Mouse (Mus musculus): ENCODE results near the gene Rab4a. TPM values are rescaled to one million over a fixed set of nuclear protein-coding genes. Genes with fewer than 3 reads are reported as not detected.

Gene Rab4a
- polyA plus RNA-seq, 1 experiment = 48.0 TPM

- no peak for TF ChIP-seq POLR2A (IDR thresholded peaks at IDR 0.05; ENCODE audit: borderline replicate concordance, extremely low read depth, insufficient read depth, insufficient read length, poor library complexity, severe bottlenecking)
- TF ChIP-seq CTCF (IDR thresholded peaks at IDR 0.05; ENCODE audit: borderline replicate concordance, extremely low read depth, insufficient read depth, insufficient read length) = no peak
- peak; percentile 11 for DNase-seq (ENCODE audit: low read depth)
Measured at GRCm38 (mm10) chr8:123788416-123789170, 17.2 kb upstream of the Rab4a start.

DNA sequence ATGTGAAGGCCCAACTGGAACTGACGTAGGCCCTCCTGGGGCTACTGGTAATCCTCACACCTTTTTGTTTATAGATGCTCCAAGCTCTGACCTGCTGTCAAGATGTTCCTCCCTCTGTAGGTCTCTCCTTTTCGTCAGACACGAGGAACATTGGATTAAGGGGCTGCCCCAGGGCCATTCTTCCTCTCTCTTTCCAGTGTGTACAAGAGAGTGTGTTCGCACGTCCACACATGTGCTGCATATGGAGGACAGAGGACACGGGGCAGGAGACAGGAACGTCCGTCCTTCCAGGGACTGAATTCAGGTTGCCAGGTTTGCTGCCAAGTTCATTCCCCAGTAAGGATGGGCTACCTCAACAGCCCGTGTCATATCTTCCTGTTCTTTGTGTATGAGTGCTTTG, 16.3 kb upstream of the Rab4a start:
- no peak for DNase-seq (ENCODE audit: low read depth)
- TF ChIP-seq POLR2A (IDR thresholded peaks at IDR 0.05; ENCODE audit: borderline replicate concordance, extremely low read depth, insufficient read depth, insufficient read length, poor library complexity, severe bottlenecking) (no peak), CTCF (IDR thresholded peaks at IDR 0.05; ENCODE audit: borderline replicate concordance, extremely low read depth, insufficient read depth, insufficient read length) (no peak)

GRCm38 (mm10) chr8:123789970-123790369, 15.8 kb upstream of the Rab4a start:
- peak; percentile 90 for DNase-seq (ENCODE audit: low read depth)
- TF ChIP-seq CTCF (IDR thresholded peaks at IDR 0.05; ENCODE audit: borderline replicate concordance, extremely low read depth, insufficient read depth, insufficient read length) (peak; percentile 96), POLR2A (IDR thresholded peaks at IDR 0.05; ENCODE audit: borderline replicate concordance, extremely low read depth, insufficient read depth, insufficient read length, poor library complexity, severe bottlenecking) (no peak)

DNA sequence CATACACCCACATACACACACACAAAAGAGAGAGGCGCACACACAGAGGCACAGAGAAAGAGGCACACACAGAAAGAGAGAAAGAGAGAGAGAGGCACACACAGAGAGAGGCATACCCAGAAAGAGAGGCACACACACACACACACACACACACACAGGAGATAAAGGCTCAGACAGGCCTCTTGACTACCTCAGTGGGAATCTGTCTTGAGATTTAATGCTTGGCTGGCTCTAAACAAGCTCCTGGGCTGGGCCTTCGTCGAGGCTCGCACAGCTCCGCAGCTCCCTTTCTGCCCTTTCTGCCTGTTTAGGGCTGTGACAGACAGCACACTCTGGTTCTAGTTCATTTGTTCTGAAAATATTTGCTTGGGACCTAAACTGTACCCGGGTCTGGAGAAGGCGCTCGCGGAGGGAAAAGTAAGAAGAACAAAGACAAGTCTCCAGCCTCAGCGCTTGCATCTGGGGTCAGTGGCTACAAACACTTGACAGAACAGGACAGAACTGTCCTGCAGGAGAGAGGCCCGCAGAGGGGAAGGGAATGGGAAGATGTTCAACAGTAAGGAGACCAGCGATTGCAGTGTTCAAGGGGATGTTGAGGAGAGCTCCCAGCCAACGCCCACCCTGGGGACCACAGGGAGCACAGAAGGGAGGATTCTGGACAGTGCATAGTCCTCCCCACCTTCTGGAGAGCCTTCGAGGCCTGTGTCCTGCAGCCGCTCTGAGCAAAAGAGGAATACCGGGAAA, 14.5 kb upstream of the Rab4a start:
- peak; percentile 86 for DNase-seq (ENCODE audit: low read depth)
- TF ChIP-seq CTCF (IDR thresholded peaks at IDR 0.05; ENCODE audit: borderline replicate concordance, extremely low read depth, insufficient read depth, insufficient read length) (no peak), POLR2A (IDR thresholded peaks at IDR 0.05; ENCODE audit: borderline replicate concordance, extremely low read depth, insufficient read depth, insufficient read length, poor library complexity, severe bottlenecking) (no peak)

GRCm38 (mm10) chr8:123791845-123792225, 13.9 kb upstream of the Rab4a start:
- DNase-seq (ENCODE audit: low read depth) = no peak
- no peak for TF ChIP-seq CTCF (IDR thresholded peaks at IDR 0.05; ENCODE audit: borderline replicate concordance, extremely low read depth, insufficient read depth, insufficient read length)
- no peak for TF ChIP-seq POLR2A (IDR thresholded peaks at IDR 0.05; ENCODE audit: borderline replicate concordance, extremely low read depth, insufficient read depth, insufficient read length, poor library complexity, severe bottlenecking)

DNA sequence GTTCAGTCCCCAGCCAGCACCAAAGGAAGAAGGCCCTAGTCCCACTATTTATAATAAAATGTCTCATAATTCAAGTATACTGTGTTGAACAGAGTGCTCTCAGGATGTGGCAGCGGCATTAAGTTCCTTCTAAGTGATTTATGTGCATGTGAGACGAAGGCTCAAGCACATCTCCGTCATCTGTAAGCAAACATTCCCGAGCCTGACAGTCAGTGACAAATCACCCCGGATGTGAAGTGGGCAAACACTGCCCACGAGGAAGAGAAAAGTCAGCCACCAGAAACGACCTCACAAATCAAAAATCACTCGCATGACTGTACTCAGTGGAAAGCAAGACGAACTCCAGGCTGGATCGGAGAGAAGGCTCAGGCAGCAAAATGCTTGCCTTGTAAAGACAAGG, 11.9 kb upstream of the Rab4a start:
- DNase-seq (ENCODE audit: low read depth) = no peak
- no peak for TF ChIP-seq POLR2A (IDR thresholded peaks at IDR 0.05; ENCODE audit: borderline replicate concordance, extremely low read depth, insufficient read depth, insufficient read length, poor library complexity, severe bottlenecking)
- TF ChIP-seq CTCF (IDR thresholded peaks at IDR 0.05; ENCODE audit: borderline replicate concordance, extremely low read depth, insufficient read depth, insufficient read length) = no peak

- TF ChIP-seq CTCF (IDR thresholded peaks at IDR 0.05; ENCODE audit: borderline replicate concordance, extremely low read depth, insufficient read depth, insufficient read length) = no peak
- no peak for TF ChIP-seq POLR2A (IDR thresholded peaks at IDR 0.05; ENCODE audit: borderline replicate concordance, extremely low read depth, insufficient read depth, insufficient read length, poor library complexity, severe bottlenecking)
- DNase-seq (ENCODE audit: low read depth) = no peak
Measured at GRCm38 (mm10) chr8:123794766-123795165, 11.0 kb upstream of the Rab4a start.

DNA sequence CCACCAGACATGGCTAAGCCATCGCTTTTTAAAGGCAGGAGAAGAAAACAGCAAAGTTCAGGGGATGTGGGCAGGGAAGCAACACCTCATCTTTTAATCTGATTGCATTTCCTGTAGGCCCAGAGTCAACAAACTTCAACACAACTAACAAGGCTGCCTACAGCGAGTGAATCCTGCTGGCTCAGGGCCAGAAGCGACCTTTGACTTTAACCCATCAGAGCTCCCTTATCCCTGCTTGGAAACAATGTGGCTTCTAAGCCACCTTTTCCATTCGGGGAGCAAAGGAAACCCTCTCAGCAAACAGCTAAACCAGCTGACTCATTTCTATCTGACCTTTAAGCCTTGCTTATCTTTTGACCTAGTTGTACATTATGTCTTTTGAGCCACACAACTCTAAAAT, 9.0 kb upstream of the Rab4a start:
- TF ChIP-seq CTCF (IDR thresholded peaks at IDR 0.05; ENCODE audit: borderline replicate concordance, extremely low read depth, insufficient read depth, insufficient read length) (no peak), POLR2A (IDR thresholded peaks at IDR 0.05; ENCODE audit: borderline replicate concordance, extremely low read depth, insufficient read depth, insufficient read length, poor library complexity, severe bottlenecking) (no peak)
- DNase-seq (ENCODE audit: low read depth) = no peak

DNA sequence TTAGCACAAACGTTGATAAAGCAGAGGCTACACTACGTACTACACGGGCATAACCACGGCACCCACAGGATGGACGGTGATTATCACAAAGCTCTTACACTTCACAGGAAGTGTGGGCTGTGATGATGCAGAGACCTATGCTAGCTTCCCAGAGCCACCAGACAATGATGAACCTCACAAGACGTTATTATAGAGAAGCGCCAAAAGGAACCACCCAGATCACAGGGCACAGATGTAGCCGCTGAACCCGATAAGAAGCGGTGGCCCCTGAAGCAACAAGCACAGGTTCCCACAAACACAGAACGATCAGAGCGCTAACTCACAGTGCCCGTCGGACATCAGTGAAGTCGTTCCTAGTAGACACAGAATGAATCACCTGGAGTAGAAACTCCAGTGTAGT, 7.9 kb upstream of the Rab4a start:
- TF ChIP-seq CTCF (IDR thresholded peaks at IDR 0.05; ENCODE audit: borderline replicate concordance, extremely low read depth, insufficient read depth, insufficient read length) (no peak), POLR2A (IDR thresholded peaks at IDR 0.05; ENCODE audit: borderline replicate concordance, extremely low read depth, insufficient read depth, insufficient read length, poor library complexity, severe bottlenecking) (no peak)

GRCm38 (mm10) chr8:123799434-123799833, 6.4 kb upstream of the Rab4a start:
- no peak for TF ChIP-seq CTCF (IDR thresholded peaks at IDR 0.05; ENCODE audit: borderline replicate concordance, extremely low read depth, insufficient read depth, insufficient read length)
- no peak for TF ChIP-seq POLR2A (IDR thresholded peaks at IDR 0.05; ENCODE audit: borderline replicate concordance, extremely low read depth, insufficient read depth, insufficient read length, poor library complexity, severe bottlenecking)
- DNase-seq (ENCODE audit: low read depth) = no peak

More for the DNA sequence above, 7.9 kb upstream of the Rab4a start:
- DNase-seq (ENCODE audit: low read depth) = no peak

- TF ChIP-seq CTCF (IDR thresholded peaks at IDR 0.05; ENCODE audit: borderline replicate concordance, extremely low read depth, insufficient read depth, insufficient read length) (no peak), POLR2A (IDR thresholded peaks at IDR 0.05; ENCODE audit: borderline replicate concordance, extremely low read depth, insufficient read depth, insufficient read length, poor library complexity, severe bottlenecking) (no peak)
- DNase-seq (ENCODE audit: low read depth) = no peak
Measured at GRCm38 (mm10) chr8:123799885-123800284, 5.9 kb upstream of the Rab4a start.

All from brain, embryonic 14.5 days (tissue).